Mouse (Mus musculus): ENCODE results near the gene Arhgap18. TPM values are rescaled to one million over a fixed set of nuclear protein-coding genes. Genes with fewer than 3 reads are reported as not detected.

Gene Arhgap18
- polyA plus RNA-seq, 1 experiment: 6.2 TPM

GRCm38 (mm10) chr10:26823997-26824396, 70.8 kb downstream of the Arhgap18 start:
- TF ChIP-seq POLR2A (IDR thresholded peaks at IDR 0.05; ENCODE audit: extremely low read depth, insufficient read depth, low read length) (no peak), CTCF (IDR thresholded peaks at IDR 0.05; ENCODE audit: extremely low read depth, insufficient read depth, low read length) (no peak)
- no peak overlapping the region for H3K27ac ChIP-seq (ENCODE audit: insufficient read depth, low read length)

GRCm38 (mm10) chr10:26825246-26825889, 72.1 kb downstream of the Arhgap18 start:
- no peak for TF ChIP-seq POLR2A (IDR thresholded peaks at IDR 0.05; ENCODE audit: extremely low read depth, insufficient read depth, low read length)
- TF ChIP-seq CTCF (IDR thresholded peaks at IDR 0.05; ENCODE audit: extremely low read depth, insufficient read depth, low read length): no peak
- H3K4me3 ChIP-seq (ENCODE audit: insufficient read depth, low read length): no peak overlapping the region
- H3K4me1 ChIP-seq (ENCODE audit: control insufficient read depth, insufficient read depth, low read length): peaks cover 1% of the 10 kb centered on the region; the same call in 1 of the 2 replicates
- no peak overlapping the region for H3K27ac ChIP-seq (ENCODE audit: insufficient read depth, low read length)

More at GRCm38 (mm10) chr10:26823997-26824396, 70.8 kb downstream of the Arhgap18 start:
- no peak overlapping the region for H3K4me3 ChIP-seq (ENCODE audit: insufficient read depth, low read length)
- H3K4me1 ChIP-seq (ENCODE audit: control insufficient read depth, insufficient read depth, low read length): peaks cover 1% of the 10 kb centered on the region; the same call in 1 of the 2 replicates

- no peak overlapping the region for H3K27ac ChIP-seq (ENCODE audit: insufficient read depth, low read length)
- H3K4me3 ChIP-seq (ENCODE audit: insufficient read depth, low read length): no peak overlapping the region
- H3K4me1 ChIP-seq (ENCODE audit: control insufficient read depth, insufficient read depth, low read length): peaks cover 1% of the 10 kb centered on the region; the same call in 1 of the 2 replicates
- no peak for TF ChIP-seq CTCF (IDR thresholded peaks at IDR 0.05; ENCODE audit: extremely low read depth, insufficient read depth, low read length)
- no peak for TF ChIP-seq POLR2A (IDR thresholded peaks at IDR 0.05; ENCODE audit: extremely low read depth, insufficient read depth, low read length)
Measured at GRCm38 (mm10) chr10:26827315-26827714, 74.1 kb downstream of the Arhgap18 start.

- TF ChIP-seq CTCF (IDR thresholded peaks at IDR 0.05; ENCODE audit: extremely low read depth, insufficient read depth, low read length) (no peak), POLR2A (IDR thresholded peaks at IDR 0.05; ENCODE audit: extremely low read depth, insufficient read depth, low read length) (no peak)
- Histone ChIP-seq H3K27ac (ENCODE audit: insufficient read depth, low read length) (no peak overlapping the region), H3K4me3 (ENCODE audit: insufficient read depth, low read length) (no peak overlapping the region)
Measured at GRCm38 (mm10) chr10:26828412-26829137, 75.4 kb downstream of the Arhgap18 start.

GRCm38 (mm10) chr10:26832068-26832467, 78.8 kb downstream of the Arhgap18 start:
- Histone ChIP-seq H3K27ac (ENCODE audit: insufficient read depth, low read length) (no peak overlapping the region), H3K4me3 (ENCODE audit: insufficient read depth, low read length) (no peak overlapping the region), H3K4me1 (ENCODE audit: control insufficient read depth, insufficient read depth, low read length) (no peaks in the 10 kb centered on the region)
- TF ChIP-seq POLR2A (IDR thresholded peaks at IDR 0.05; ENCODE audit: extremely low read depth, insufficient read depth, low read length) (no peak), CTCF (IDR thresholded peaks at IDR 0.05; ENCODE audit: extremely low read depth, insufficient read depth, low read length) (no peak)

More at GRCm38 (mm10) chr10:26828412-26829137, 75.4 kb downstream of the Arhgap18 start:
- H3K4me1 ChIP-seq (ENCODE audit: control insufficient read depth, insufficient read depth, low read length): peaks cover 1% of the 10 kb centered on the region; the same call in 1 of the 2 replicates

GRCm38 (mm10) chr10:26832669-26833249, 79.5 kb downstream of the Arhgap18 start:
- H3K4me1 ChIP-seq (ENCODE audit: control insufficient read depth, insufficient read depth, low read length): no peaks in the 10 kb centered on the region
- TF ChIP-seq CTCF (IDR thresholded peaks at IDR 0.05; ENCODE audit: extremely low read depth, insufficient read depth, low read length) (no peak), POLR2A (IDR thresholded peaks at IDR 0.05; ENCODE audit: extremely low read depth, insufficient read depth, low read length) (no peak)
- no peak overlapping the region for H3K27ac ChIP-seq (ENCODE audit: insufficient read depth, low read length)
- no peak overlapping the region for H3K4me3 ChIP-seq (ENCODE audit: insufficient read depth, low read length)

GRCm38 (mm10) chr10:26833393-26833792, 80.2 kb downstream of the Arhgap18 start:
- H3K4me3 ChIP-seq (ENCODE audit: insufficient read depth, low read length): no peak overlapping the region
- TF ChIP-seq POLR2A (IDR thresholded peaks at IDR 0.05; ENCODE audit: extremely low read depth, insufficient read depth, low read length) (no peak), CTCF (IDR thresholded peaks at IDR 0.05; ENCODE audit: extremely low read depth, insufficient read depth, low read length) (no peak)

GRCm38 (mm10) chr10:26849311-26849710, 96.1 kb downstream of the Arhgap18 start:
- no peak overlapping the region for H3K4me3 ChIP-seq (ENCODE audit: insufficient read depth, low read length)
- H3K27ac ChIP-seq (ENCODE audit: insufficient read depth, low read length): no peak overlapping the region
- no peaks in the 10 kb centered on the region for H3K4me1 ChIP-seq (ENCODE audit: control insufficient read depth, insufficient read depth, low read length)
- no peak for TF ChIP-seq CTCF (IDR thresholded peaks at IDR 0.05; ENCODE audit: extremely low read depth, insufficient read depth, low read length)
- no peak for TF ChIP-seq POLR2A (IDR thresholded peaks at IDR 0.05; ENCODE audit: extremely low read depth, insufficient read depth, low read length)

More at GRCm38 (mm10) chr10:26833393-26833792, 80.2 kb downstream of the Arhgap18 start:
- Histone ChIP-seq H3K4me1 (ENCODE audit: control insufficient read depth, insufficient read depth, low read length) (no peaks in the 10 kb centered on the region), H3K27ac (ENCODE audit: insufficient read depth, low read length) (no peak overlapping the region)

- Histone ChIP-seq H3K27ac (ENCODE audit: insufficient read depth, low read length) (no peak overlapping the region), H3K4me3 (ENCODE audit: insufficient read depth, low read length) (no peak overlapping the region), H3K4me1 (ENCODE audit: control insufficient read depth, insufficient read depth, low read length) (no peaks in the 10 kb centered on the region)
- TF ChIP-seq CTCF (IDR thresholded peaks at IDR 0.05; ENCODE audit: extremely low read depth, insufficient read depth, low read length): no peak
- no peak for TF ChIP-seq POLR2A (IDR thresholded peaks at IDR 0.05; ENCODE audit: extremely low read depth, insufficient read depth, low read length)
Measured at GRCm38 (mm10) chr10:26849854-26850253, 96.6 kb downstream of the Arhgap18 start.

All from cortical plate, adult 2 months (tissue).